Mouse (Mus musculus): Measurements from ENCODE around the gene Gm20431.

The Gm20431 gene

DNA sequence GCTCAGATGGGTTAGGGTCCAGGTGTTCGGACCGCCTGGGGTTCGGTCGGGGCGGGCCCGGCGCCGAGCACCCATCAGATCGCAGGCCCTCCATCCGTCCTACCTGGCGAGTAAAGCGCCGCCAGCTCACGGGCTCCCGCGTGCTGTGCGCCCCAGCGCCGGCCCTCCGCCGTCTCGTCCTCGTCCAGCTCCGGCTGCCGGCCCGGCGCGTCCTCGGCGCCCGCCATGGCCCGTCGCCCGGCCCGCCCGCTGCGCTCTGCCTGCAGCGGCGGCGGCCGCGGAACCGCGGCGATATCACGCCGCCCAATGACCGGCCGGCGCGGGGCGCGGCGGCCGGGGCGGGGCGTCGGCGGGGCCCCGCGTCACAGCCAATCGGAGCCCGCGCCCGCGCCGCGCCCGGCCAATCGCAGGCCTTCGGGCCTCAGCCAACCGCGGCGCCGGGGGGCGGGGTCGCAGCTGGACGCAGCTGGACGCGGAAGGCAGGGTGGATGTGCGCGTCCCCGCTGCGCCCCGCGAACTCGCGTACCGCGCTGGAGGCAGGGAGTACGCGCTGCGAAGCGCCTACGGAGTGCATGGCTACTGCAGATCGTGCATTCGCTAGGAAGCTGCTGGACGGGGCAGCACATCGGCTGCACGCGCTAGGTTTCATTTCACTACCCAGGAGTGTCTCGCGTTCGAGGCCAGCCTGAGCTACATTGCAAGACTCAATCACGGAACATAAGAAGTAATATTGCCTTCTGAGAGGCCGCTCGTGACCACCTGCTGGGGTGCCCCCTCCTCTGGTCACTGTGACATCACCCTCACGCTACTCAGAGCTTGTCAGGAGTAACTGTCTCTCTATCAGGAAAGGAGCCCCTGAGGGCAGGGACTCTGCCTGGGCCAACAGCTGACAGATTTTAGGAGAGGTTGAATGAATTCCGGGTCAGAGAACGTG lies at the start of gene Gm20431:
Gene Gm20431, minus strand, starts transcription at position 227 of the 934 bp plus-strand sequence.
- ATAC-seq (ENCODE audit: insufficient number of reproducible peaks, low FRiP score, low TSS enrichment) = peak; percentile 90

DNA sequence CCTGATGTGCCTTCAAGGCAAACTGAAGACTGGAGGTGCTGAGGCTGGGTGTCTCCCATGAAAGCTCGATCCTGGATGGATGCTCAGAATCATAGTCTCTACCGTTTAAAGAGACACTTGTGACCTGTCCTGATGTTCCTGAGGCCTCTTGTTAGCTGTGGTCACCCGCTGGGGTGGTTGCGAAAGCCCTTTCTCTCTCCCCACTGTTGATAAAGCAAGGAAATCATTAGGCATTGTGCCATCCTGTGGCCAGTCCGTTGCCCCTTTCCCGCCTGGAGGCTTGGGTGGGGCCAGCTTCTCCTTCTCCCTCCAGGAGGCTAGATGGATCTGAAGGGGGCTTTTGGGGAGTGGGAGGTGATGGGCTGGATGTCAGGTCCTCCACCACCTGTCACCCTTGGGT lies 49.3 kb upstream of the Gm20431 start:
- no peak for ATAC-seq (ENCODE audit: insufficient number of reproducible peaks, low FRiP score, low TSS enrichment)

DNA sequence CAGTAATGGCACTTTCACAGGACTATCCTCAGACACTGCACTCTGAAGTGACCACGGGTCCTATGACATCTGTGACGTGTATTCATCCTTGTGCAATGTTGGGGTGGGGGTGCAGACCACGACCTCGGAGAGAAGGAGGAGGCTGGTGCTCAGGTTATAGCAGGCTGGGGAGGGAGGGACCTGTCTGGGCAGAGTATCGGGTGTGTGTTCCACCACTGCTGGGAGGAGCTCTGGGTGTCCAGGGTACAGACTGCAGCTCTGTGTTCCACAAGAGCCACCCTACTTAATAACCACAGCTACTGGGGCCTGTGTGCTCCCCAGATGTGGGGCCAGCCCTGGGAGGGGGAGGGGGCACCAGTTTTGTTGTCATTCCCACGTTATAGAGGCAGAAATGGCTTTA lies 48.7 kb upstream of the Gm20431 start:
- no peak for ATAC-seq (ENCODE audit: insufficient number of reproducible peaks, low FRiP score, low TSS enrichment)

DNA sequence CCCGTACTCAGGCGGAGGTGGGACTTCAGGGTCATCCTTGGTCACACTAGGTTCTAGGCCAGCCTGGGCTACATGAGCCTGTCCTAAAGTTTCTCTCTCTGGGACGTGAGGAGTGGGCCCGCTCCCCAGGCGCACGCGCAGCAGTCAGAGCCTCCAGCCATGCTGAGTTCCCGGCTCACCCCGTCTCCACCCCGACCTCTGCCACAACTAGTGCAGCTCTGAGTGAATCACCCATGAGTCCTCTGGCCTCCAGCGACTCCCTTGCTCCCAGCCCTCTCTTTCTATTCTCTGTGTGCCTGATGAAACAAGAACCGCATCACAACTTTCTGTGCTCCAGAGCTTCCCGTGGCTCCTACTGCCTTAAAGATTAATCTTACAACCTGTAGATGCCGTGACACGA lies 47.1 kb upstream of the Gm20431 start:
- ATAC-seq (ENCODE audit: insufficient number of reproducible peaks, low FRiP score, low TSS enrichment) = no peak

DNA sequence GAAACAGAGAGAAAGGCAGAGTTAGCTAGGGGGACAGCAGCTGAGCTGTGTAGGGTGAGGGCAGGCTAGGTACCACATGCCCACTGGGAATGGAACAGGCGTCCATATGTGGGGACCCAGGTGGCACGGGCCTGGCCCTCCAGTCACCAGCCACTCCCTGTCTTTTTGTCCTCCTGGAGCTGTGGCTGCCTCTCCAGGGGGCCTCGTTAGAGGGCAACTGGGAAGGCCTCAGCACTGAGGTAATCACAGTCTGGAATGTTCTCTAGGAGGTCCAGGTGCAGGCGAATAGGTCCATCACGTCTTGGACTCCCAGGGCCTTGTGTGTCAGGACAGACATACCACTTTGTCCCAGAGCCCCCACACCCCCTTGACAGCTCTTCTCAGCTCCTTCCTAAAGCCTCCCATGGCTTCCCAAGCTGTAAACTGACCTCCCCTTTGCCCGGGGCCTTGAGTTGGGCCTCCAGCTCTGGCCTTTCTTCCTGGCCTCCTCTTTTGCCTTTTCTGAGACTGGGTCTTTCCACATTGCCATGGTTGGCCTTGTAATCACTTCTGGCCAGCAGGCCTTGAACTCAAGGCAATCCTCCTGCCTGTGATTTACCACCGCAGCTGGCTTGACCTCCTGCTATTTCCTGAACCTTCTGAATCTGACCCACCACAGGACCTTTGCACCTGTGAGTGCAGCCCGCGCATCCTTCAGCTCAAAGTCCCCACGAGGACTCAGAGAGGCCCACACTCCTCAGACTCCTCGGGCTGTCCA lies 45.1 kb upstream of the Gm20431 start:
- ATAC-seq (ENCODE audit: insufficient number of reproducible peaks, low FRiP score, low TSS enrichment) = no peak

DNA sequence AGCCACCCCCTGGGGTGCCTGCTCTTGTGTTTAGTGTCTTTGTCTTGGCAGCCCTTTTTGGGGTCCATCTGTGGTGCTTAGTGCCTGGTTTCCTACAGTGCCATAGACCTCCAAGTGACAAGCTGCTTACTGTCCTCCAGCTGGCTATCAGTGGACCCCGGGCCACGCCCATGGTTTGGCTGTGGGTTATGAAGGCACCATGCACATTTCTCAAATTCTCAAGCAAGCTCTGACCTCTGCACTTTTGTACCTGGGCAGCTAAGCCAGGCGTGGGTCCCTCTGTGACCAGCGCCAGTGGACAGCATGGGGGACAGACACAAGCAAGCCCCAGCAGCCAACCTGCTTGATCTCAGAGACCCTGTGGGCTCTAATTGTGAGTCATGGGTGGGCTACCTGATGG lies 43.1 kb upstream of the Gm20431 start:
- no peak for ATAC-seq (ENCODE audit: insufficient number of reproducible peaks, low FRiP score, low TSS enrichment)

DNA sequence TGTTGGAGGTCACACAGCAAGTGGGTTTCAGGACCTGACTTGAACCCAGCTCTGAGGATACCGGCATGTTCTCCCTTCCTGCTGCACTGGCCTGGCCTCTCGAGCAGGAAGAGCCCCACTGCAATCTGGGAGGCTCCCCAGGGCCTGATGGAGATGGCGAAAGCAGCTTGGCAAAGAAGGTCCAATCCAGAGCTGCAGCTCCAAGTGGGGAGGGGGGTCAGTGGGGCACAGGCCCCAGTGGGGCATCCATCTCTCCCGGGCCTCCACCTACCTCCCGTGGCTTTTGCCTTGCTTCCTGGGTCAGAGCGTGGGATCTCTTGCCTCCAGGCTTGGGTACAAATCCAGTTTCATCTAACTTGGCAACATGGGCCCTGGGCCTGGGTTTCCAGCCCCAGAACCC lies 40.8 kb upstream of the Gm20431 start:
- ATAC-seq (ENCODE audit: insufficient number of reproducible peaks, low FRiP score, low TSS enrichment) = no peak

DNA sequence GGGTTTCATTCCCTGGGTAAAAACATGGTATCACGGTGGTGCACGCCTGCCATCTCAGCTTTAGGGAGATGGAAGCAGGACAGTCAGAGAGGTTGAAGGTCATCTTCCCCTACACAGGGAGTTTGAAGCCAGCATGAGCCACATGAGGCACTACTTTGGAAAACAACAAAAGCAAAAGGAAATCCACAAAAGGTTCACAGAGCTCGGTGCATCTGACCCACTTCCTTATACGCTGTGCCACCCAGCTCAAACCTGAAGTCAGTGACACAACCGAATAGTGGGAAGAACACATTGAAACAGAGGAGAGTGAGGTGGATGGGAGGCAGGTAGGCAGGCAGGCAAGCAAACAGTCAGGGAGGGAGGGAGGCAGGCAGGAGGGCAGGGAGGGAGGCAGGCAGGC lies 40.2 kb upstream of the Gm20431 start:
- ATAC-seq (ENCODE audit: insufficient number of reproducible peaks, low FRiP score, low TSS enrichment) = no peak

DNA sequence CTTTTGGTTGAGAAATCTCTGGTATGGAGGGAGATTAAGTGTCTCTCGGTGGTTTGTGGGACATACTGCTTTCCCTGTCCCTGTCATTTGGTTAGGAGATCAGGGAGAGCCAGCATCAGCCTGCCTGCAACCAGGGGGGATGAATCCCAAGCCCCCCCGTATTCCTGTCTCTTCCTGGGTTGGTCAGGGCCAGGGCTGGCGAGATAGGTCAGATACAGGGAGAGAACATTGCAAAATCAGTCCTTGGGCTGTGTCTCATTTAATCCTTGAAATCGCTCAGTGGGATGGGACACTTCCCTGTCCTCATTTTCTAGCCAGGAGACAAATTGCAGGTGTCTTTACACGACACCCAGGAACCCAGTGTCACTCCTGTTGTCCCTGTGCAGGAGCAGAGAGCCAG lies 38.7 kb upstream of the Gm20431 start:
- ATAC-seq (ENCODE audit: insufficient number of reproducible peaks, low FRiP score, low TSS enrichment) = no peak

DNA sequence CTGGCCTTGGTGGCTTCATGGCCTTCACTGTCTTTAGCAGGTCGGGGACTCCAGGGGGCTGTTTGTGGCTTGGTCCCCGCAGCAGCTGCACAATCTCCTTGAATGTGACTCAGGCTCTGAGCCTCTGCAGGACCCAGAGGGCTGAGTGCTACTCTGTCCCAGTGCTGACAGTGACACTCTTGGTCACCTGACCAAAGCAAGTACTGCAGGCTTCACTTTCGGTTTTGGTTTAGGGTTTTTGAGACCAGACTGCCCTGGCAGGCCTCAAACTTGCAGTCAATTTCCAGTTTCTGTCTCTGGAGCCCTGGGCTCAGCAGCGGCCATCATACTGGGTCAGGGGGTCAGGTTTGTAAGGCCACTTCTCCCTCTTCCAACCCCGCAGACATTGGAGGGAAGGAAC lies 36.6 kb upstream of the Gm20431 start:
- no peak for ATAC-seq (ENCODE audit: insufficient number of reproducible peaks, low FRiP score, low TSS enrichment)

DNA sequence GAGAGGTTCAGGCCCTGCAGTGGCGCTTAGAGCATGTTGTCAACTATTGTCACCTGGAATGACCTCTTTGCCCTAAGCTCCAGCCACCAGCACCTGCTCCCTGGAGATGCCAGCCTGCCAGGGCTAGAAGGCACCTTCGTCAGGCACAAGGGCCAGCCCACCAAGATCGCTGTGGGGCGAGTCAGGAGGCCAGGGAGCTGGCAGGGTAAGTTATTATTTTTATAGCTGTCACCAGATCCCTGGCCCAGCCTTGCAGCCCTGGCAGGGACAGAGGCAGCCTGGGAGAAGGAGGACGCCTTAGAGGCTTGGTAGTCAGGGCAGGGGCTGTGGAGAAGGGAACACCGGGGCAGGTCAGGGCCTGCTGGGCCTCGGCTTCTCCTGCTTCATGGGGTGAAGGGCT lies 34.8 kb upstream of the Gm20431 start:
- no peak for ATAC-seq (ENCODE audit: insufficient number of reproducible peaks, low FRiP score, low TSS enrichment)

DNA sequence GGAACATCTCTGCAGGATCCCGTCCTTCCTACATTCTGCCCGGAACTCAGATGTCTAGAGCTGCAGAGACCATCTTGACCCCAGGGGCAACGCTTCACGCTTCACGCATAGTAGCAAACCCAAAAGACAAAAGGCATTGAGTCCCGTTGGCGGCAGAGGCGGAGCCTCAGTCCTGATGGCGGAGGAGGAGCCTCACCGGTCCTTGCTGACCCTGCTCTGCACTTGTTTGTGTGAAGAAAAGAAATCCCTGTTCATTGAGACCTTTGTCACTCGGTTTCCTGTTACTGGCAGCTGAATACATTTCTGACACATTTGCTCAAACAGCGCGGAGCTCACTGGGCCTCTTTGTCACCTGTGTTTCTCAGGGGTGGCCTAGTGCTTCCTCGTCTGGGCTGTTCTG lies 34.2 kb upstream of the Gm20431 start:
- ATAC-seq (ENCODE audit: insufficient number of reproducible peaks, low FRiP score, low TSS enrichment) = no peak

DNA sequence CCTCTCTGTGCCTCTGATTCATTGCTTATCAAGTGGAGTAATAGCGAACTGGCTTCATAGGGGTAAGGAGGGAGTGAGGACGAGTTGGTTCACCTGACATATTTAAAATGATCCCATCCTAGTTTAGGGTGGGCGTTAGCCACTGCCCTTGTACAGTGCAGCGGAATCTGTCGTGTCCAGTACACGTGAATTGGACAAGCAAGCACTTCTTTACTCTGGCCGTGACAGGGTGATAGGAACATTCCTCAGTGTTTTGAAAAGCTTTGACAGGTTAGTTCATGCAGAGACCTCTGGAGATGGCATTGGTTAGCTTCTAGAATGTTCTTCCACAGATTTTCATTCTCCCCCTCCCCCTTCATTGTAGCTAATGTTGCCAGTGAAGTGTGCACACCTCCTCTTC lies 33.7 kb upstream of the Gm20431 start:
- no peak for ATAC-seq (ENCODE audit: insufficient number of reproducible peaks, low FRiP score, low TSS enrichment)

DNA sequence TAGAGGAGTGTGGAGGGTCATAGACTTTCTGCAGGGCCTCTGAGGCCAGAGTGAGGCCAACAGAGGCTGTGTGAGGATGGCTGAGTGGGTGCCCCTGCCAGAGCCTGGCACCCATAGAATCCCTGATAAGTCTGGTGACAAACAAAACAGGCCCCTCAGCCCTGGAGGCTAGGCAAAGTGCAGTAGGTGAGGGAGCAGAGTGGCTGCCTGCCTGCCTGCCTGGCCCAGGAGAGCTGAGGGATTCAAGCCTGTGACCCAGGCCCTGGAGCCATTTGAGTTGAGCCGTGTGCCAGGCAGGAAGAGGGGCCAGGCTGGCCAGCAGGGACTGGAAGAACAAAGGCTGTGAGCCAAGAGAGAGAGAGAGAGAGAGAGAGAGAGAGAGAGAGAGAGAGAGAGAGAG lies 32.9 kb upstream of the Gm20431 start:
- ATAC-seq (ENCODE audit: insufficient number of reproducible peaks, low FRiP score, low TSS enrichment) = no peak

DNA sequence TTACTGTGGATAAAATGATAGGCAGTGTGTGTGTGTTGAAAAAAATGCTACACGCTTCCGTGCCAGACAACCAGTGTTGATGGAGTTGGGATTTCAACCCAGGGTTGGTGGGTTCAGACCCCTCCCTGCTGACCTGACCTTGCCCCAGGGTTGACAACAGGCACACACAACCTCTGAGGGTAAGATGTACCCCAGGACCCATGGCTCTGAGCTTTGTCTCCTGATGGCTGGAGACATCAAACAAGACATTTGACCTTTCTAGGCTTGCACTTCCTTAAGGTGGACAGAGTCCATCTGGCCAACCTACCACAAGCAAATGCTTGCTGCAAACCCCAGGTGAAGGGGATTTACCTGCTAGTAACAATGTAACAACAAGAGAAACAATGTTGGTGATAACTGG lies 32.2 kb upstream of the Gm20431 start:
- no peak for ATAC-seq (ENCODE audit: insufficient number of reproducible peaks, low FRiP score, low TSS enrichment)

DNA sequence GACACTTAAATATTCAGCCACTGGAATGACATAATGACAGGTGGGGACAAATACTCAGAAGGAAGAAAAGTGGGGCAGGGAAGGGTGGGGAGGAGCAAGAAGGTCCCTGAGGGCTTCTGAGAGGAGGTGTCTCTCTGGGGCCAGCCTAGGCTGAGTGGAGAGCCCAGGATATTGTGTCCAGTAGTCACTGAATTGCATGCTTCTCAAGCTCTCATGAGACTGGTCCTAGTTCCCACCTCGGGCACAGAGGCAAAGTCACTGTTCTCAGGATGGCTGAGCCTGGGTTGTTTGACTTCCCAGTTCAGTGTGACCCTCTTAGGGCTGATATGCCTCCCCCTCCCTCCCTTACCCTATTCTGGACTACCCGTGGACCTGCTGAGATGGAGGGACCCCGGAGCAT lies 31.5 kb upstream of the Gm20431 start:
- ATAC-seq (ENCODE audit: insufficient number of reproducible peaks, low FRiP score, low TSS enrichment) = no peak

DNA sequence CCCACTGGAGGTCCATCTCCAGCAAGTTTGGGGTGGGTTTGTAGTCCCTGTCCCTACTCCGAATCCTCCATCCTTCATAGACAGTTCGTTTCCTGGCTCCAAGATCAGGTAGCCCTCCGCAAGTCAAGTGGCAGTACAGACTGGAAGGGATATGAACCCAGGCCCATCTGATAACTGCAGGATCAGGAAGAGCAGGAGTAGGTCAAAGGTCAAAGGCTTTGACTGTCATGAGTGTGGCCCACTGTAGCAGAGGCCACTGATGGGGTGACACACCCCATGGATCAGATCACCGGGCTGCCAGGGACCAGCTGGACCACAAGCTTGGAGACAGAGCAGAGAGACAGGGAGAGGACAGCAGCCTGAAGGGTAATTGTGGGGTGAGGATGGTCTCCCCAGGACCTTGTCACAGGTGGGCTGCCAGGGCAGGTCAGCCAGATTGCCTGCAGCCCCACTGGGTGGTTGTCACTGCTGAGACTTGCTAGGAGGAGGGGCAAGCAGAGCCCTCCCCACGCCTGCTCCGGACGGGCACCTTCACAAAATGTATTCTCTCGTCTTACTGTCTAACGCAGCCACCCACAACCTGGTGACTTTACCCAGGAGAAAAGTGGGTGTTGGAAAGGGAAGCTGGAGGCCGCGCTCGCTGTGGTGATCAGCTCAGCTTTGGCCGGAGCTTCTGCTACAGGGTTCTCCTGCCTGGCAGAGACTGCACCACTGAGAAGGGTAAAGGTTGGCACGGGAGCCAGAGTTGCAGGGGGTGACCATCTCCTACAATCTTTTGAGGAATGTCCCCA lies 30.8 kb upstream of the Gm20431 start:
- ATAC-seq (ENCODE audit: insufficient number of reproducible peaks, low FRiP score, low TSS enrichment) = no peak

DNA sequence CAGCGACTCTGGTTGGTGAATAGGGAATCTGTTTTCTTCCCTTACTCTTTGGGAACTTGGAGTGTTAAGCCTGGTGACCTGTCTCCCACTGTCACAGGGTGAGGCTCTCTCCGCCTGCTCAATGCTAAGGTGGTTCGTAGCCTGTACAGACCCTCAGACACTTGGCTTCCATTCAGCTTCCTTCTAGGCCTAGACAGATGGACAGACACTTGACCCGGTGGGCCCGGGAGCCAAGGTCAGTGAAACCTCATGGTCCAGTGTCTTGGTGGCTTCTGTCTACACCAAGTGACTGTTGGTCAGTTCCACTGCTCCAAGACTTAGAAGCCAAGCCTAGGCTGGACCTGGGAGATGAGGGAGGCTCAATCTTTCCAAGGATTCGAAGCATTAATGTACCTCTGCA lies 30.1 kb upstream of the Gm20431 start:
- ATAC-seq (ENCODE audit: insufficient number of reproducible peaks, low FRiP score, low TSS enrichment) = no peak

DNA sequence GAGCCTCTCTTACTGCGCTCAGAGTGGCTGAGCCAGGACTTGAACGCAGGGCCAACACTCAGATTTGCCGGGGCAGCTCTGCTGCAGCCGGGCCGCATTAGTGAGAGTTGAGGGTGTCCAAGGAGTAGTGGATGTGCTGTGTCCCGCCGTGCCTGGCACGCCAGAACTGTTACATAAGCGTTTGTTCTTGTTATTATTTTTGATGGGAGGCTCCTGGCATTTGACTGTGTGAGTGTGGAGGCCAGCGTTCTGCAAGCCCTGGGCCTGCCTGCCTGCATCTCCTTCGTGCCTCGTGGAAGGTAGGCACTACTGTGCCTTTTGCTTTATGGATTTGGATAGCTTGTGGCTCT lies 29.6 kb upstream of the Gm20431 start:
- no peak for ATAC-seq (ENCODE audit: insufficient number of reproducible peaks, low FRiP score, low TSS enrichment)

DNA sequence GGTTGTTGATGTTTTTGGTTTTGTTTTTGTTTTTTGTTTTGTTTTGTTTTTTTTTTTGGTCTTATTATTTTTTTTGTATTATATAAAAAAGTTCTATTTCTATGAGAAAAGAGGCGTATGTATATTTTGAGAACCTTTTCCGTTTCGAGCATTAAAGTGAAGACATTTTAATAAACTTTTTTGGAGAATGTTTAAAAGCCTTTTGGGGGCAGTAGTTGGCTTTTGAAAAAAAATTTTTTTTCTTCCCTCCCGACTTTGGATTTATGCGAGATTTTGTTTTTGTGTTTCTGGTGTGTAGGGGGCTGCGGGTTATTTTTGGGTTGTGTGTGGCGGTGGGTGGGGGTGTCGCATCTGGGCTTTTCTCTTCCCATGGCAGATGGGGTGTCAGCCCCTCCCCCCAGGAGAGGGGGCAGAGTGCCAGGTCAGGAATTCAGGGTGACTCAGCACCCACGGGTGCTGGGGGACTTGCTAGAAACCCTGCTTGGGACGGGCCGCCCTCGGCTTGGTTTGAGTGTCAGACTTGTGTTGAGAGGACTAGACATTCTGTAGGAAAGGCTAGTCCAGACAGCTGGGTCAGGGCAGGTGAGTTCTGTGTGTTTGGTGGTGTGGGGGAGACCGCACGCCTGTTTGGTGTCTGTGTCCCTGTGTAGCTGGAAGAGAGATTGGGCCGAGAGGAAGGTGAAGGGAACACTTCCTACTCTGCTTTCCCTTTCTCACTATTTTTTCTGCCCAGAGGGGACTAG lies 29.1 kb upstream of the Gm20431 start:
- ATAC-seq (ENCODE audit: insufficient number of reproducible peaks, low FRiP score, low TSS enrichment) = no peak

All from cerebellum, adult (tissue).